Mouse (Mus musculus) cortical plate, adult 2 months (tissue): ENCODE measurements around the gene Rrp12.

Experiments
- CTCF ChIP-seq: fragments of 200-500 bp; IDR thresholded peaks from 2 replicates; pipeline ENCODE4 v1.5.1; 2011; ENCODE audit warnings: mild to moderate bottlenecking, control low read depth, low read length; ENCODE audit not compliant: insufficient read depth; ENCODE audit errors: extremely low read depth
- POLR2A ChIP-seq: fragments of 200-500 bp; IDR thresholded peaks from 2 replicates; pipeline ENCODE4 v1.6.1; 2011; ENCODE audit warnings: mild to moderate bottlenecking, low read length, control low read depth; ENCODE audit not compliant: insufficient read depth; ENCODE audit errors: extremely low read depth

GRCm38 (mm10) chr19:41826529-41826928 lies 69.4 kb downstream of the Rrp12 start:
- TF ChIP-seq CTCF (no peak), POLR2A (no peak)
